Mouse (Mus musculus) left cerebral cortex, postnatal 36 days (tissue): Measurements from ENCODE around the gene Scaper. TPM values are rescaled to one million over a fixed set of nuclear protein-coding genes. Genes with fewer than 3 reads are reported as not detected.

ENCODE experiments used
- total RNA-seq, 2 experiments: library from RNA; stranded (reverse); gene quantifications; 2 replicates each; pipeline ENCODE4 v1.2.3; 2021

Gene Scaper
- total RNA-seq, 2 experiments from 2014 or later: 29.5 to 31.1 TPM

Other genes with a start within 250 kb of the Scaper start
- not detected for gene 4930563M21Rik, start 72.4 kb upstream of the Scaper start, total RNA-seq
- 100 to 1,000 TPM; 104 to 108 TPM for gene Rcn2, start 103.7 kb upstream of the Scaper start, total RNA-seq
- 1 to 10 TPM; 1.9 to 2.6 TPM for gene Pstpip1, start 151.8 kb upstream of the Scaper start, total RNA-seq
- 100 to 1,000 TPM; 345 to 387 TPM for gene Tspan3, start 227.4 kb upstream of the Scaper start, total RNA-seq